Mouse (Mus musculus): ENCODE measurements around the gene Spns3. TPM values are rescaled to one million over a fixed set of nuclear protein-coding genes. Genes with fewer than 3 reads are reported as not detected.

Gene Spns3
- polyA plus RNA-seq, 1 experiment from 2014 or later: 0.08 TPM

DNA sequence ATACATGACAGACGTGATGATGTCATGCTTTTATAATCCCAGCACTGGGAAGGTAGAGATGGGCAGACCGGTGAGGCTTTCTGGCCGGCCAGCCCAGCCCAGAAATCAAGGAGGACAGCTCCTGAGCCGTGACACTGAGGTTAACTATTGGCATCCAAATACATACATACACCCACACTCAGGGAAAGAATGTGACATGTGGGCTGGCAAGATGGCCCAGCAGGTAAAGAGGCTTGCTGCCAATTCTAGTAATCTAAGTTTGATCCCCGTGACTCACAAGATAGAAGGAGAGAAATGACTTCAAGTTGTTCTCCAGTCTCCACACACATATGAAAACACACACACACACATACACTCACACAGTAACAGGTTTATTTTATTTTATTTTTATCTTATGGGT, 19.2 kb downstream of the Spns3 start:
- no peaks in the 10 kb centered on the region for H3K9me3 ChIP-seq
- no peak for ATAC-seq (replicated peaks)

DNA sequence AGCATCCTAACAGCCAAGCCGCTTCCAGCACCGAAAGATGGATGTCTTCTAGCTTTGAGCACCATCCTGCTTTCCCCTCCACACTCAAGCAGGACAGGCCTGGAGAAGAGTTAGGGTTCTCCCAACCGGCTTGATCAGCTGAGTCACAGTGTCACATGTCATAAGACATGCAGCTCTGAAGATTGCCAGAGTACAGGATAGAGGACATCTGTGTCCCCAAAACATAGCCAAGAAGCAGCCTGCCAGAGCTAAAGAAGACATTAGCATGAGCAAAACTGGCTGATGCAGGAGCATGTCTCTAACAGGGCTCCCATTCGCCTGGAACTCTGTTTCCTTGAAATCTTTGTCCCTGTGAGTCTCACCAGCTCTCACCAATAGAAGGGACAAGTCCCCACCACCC, 24.1 kb downstream of the Spns3 start:
- Histone ChIP-seq H3K4me3 (no peak overlapping the region), H3K4me1 (peaks cover 8% of the 10 kb centered on the region), H3K27me3 (no peaks in the 10 kb centered on the region), H3K4me2 (replicated peaks) (no peak overlapping the region), H3K27ac (replicated peaks) (no peak overlapping the region), H3K9me3 (no peaks in the 10 kb centered on the region), H3K36me3 (no peaks in the 10 kb centered on the region), H3K9ac (replicated peaks) (no peak overlapping the region)
- WGBS: 75% methylated on average over 4 of the region's 4 CpGs
- ATAC-seq (replicated peaks): no peak

More for the DNA sequence above, 19.2 kb downstream of the Spns3 start:
- no peak overlapping the region for H3K4me3 ChIP-seq
- no peaks in the 10 kb centered on the region for H3K4me1 ChIP-seq
- H3K27me3 ChIP-seq: no peaks in the 10 kb centered on the region
- H3K4me2 ChIP-seq (replicated peaks): no peak overlapping the region
- no peak overlapping the region for H3K27ac ChIP-seq (replicated peaks)
- no peak overlapping the region for H3K9ac ChIP-seq (replicated peaks)
- 82% methylated on average over 5 of the region's 5 CpGs for WGBS
- no peaks in the 10 kb centered on the region for H3K36me3 ChIP-seq

DNA sequence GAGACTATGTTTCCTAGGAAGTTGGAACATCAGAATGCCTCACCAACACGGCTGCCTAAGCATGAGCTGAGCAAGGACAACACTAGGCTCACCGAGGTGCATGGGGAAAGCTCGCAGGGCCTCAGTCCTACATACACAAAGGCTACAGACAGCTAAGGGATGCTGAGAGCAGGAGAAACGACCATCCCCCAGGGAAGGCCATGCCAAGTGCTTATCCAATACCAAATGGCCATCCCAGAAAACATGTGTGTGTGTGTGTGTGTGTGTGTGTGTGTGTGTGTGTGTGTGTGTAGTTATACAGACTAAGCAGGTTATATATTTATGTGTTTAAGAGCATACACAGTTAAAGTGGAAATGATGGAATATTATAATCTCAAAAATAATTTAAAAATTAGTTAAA, 26.6 kb downstream of the Spns3 start:
- H3K4me3 ChIP-seq: no peak overlapping the region
- H3K4me2 ChIP-seq (replicated peaks): no peak overlapping the region
- 44% methylated on average over 4 of the region's 4 CpGs for WGBS
- no peak for ATAC-seq (replicated peaks)
- no peak overlapping the region for H3K9ac ChIP-seq (replicated peaks)
- H3K27me3 ChIP-seq: no peaks in the 10 kb centered on the region
- H3K9me3 ChIP-seq: no peaks in the 10 kb centered on the region
- H3K36me3 ChIP-seq: no peaks in the 10 kb centered on the region
- no peak overlapping the region for H3K27ac ChIP-seq (replicated peaks)
- H3K4me1 ChIP-seq: peaks cover 8% of the 10 kb centered on the region

- peak; percentile 63; the same call in 1 of the 2 replicates for ATAC-seq (replicated peaks)
- no peak overlapping the region for H3K4me3 ChIP-seq
Measured at GRCm38 (mm10) chr11:72522616-72523041, 27.7 kb downstream of the Spns3 start.

DNA sequence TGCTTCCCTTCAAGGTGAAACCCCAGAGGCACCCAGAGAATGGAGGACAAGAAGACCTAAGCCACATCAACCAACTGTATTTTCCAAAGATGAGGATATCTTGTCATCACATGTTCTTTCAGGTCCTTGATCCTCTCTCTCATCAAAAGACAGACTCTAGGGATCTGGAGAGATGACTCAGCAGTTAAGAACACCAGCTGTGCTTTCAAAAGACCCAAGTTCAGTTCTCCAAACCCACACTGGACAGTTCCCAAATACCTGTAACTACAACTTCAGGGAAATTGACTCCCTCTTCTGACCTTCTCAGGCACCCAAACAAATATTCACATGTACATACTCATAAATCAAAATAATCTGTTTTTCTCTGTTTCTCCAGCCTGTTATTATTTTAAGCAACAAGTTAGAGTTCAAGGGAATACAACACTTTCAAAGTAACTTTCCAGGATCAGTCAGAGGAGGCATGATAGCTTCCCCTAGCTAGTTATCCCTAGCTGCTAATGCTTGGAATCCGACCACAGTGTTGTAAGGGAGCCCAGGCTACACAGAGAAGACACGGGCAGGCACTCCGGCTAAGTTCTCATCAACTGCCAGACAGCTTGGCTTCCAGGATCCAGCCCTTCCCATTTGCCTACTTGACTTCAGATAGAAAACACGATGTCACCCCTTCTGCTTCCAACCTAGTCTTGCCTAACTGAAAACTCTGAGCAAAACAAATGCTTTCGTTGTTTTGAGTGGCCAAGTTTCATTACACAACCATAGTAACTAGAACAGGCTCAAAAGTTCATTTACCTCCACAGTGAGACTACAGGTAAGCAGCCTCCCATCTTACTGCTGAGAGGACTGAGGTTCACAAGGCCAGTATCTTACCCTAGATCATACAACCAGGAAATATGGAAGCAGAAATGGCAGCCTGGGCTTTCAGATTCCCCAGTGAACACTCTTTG, 28.4 kb downstream of the Spns3 start:
- H3K9ac ChIP-seq (replicated peaks): no peak overlapping the region

More at GRCm38 (mm10) chr11:72522616-72523041, 27.7 kb downstream of the Spns3 start:
- Histone ChIP-seq H3K9me3 (no peaks in the 10 kb centered on the region), H3K27me3 (no peaks in the 10 kb centered on the region), H3K4me2 (replicated peaks) (no peak overlapping the region), H3K4me1 (peaks cover 8% of the 10 kb centered on the region), H3K9ac (replicated peaks) (no peak overlapping the region), H3K36me3 (no peaks in the 10 kb centered on the region), H3K27ac (replicated peaks) (no peak overlapping the region)
- 51% methylated on average over 5 of the region's 5 CpGs for WGBS

DNA sequence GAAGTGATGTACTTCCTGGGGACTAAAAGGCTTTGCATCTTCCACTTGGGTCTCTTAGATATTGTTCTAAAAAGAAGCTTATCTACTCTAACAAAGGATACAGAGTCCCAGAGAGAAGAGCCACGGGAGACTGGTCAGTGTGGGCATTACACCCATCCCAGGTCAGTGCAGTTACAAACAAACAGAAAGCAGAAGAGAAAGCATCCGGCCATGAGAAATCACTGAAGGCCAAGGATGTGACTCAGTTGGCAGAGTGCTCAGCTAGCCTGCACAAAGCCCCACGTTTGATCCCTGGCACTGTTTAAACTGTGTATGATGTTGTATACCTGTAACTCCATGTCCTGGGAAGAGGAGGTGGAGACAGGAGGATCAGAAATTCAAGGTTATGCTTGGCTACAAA, 30.4 kb downstream of the Spns3 start:
- Histone ChIP-seq H3K27me3 (no peaks in the 10 kb centered on the region), H3K4me3 (no peak overlapping the region), H3K36me3 (no peaks in the 10 kb centered on the region), H3K9me3 (no peaks in the 10 kb centered on the region), H3K4me1 (peaks cover 10% of the 10 kb centered on the region), H3K9ac (replicated peaks) (no peak overlapping the region), H3K27ac (replicated peaks) (no peak overlapping the region), H3K4me2 (replicated peaks) (no peak overlapping the region)
- 75% methylated on average over 3 of the region's 3 CpGs for WGBS
- ATAC-seq (replicated peaks): no peak

More for the DNA sequence above, 28.4 kb downstream of the Spns3 start:
- WGBS: 69% methylated on average over 5 of the region's 5 CpGs
- Histone ChIP-seq H3K9me3 (no peaks in the 10 kb centered on the region), H3K27me3 (no peaks in the 10 kb centered on the region), H3K36me3 (no peaks in the 10 kb centered on the region), H3K27ac (replicated peaks) (no peak overlapping the region), H3K4me2 (replicated peaks) (no peak overlapping the region), H3K4me3 (no peak overlapping the region), H3K4me1 (peaks cover 8% of the 10 kb centered on the region)
- ATAC-seq (replicated peaks): no peak

- Histone ChIP-seq H3K4me1 (peaks cover 17% of the 10 kb centered on the region), H3K9me3 (no peaks in the 10 kb centered on the region), H3K27me3 (no peaks in the 10 kb centered on the region), H3K36me3 (no peaks in the 10 kb centered on the region), H3K27ac (replicated peaks) (no peak overlapping the region), H3K9ac (replicated peaks) (no peak overlapping the region), H3K4me2 (replicated peaks) (no peak overlapping the region), H3K4me3 (no peak overlapping the region)
- no peak for ATAC-seq (replicated peaks)
- WGBS: 80% methylated on average over 4 of the region's 4 CpGs
Measured at GRCm38 (mm10) chr11:72519189-72519588, 31.1 kb downstream of the Spns3 start.

DNA sequence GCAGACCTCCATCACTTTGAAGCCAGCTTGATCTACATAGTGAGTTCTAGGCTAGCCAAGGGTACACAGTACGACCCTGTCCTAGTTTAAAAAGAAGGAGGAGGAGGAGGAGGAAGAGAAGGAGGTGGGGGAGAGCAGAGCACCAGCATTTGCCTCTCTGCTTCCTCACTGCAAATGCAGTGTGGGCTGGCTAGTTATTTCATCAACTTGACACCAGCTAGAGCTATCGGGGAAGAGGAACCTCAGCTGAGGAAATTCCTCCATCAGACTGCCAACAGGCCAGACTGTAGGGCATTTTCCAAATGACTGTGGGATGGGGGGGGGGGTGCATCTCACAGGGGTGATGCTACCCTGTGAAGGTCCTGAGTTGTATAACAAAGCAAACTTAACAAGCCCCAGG, 31.9 kb downstream of the Spns3 start:
- Histone ChIP-seq H3K4me2 (replicated peaks) (no peak overlapping the region), H3K9me3 (no peaks in the 10 kb centered on the region), H3K4me3 (no peak overlapping the region), H3K36me3 (no peaks in the 10 kb centered on the region), H3K27me3 (no peaks in the 10 kb centered on the region), H3K9ac (replicated peaks) (no peak overlapping the region), H3K4me1 (peaks cover 17% of the 10 kb centered on the region), H3K27ac (replicated peaks) (no peak overlapping the region)
- WGBS: 70% methylated on average over 2 of the region's 2 CpGs
- no peak for ATAC-seq (replicated peaks)

DNA sequence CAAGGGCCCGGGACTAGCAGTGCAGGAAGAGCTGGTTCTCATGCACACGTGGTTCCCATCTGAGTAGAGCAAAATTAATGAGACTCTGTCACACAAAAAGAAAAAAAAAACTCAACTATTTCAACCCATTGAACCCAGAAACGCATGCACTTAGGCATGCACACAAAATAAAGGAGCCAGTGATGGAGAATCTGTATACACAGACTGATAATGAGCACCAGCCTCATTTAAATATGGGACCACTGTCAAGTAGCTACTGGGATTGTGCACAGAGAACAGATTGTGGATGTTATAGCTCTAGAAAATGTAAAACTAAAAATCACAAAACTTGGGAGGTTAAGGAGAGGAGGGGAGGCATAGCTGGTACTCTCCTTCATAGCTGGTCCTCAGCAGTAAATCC, 35.3 kb downstream of the Spns3 start:
- peak overlapping the region; percentile 48 for H3K27ac ChIP-seq (replicated peaks)
- H3K4me1 ChIP-seq: peaks cover 9% of the 10 kb centered on the region
- no peaks in the 10 kb centered on the region for H3K36me3 ChIP-seq
- H3K9ac ChIP-seq (replicated peaks): no peak overlapping the region
- no peaks in the 10 kb centered on the region for H3K27me3 ChIP-seq
- no peak overlapping the region for H3K4me3 ChIP-seq
- 16% methylated on average over 3 of the region's 3 CpGs for WGBS
- no peaks in the 10 kb centered on the region for H3K9me3 ChIP-seq
- H3K4me2 ChIP-seq (replicated peaks): no peak overlapping the region
- ATAC-seq (replicated peaks): peak; percentile 70

DNA sequence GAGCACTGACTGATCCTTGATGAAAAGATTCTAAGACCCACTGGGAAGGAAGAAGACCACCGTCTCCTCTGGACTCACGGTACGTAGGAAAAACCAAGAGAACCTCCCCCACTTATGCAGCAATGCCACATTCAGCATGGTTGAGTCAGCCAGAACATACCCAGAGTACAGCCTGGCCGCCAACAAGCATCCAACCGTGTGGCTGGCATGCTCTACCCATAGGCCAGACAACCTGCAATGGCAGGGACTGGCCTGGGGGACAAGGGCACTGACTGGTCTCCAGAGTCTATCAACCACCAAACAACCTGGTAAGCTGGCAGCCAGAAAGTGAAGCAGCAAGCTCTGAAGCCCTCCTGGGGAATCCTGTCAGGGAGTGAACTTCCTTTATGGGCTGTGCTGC, 41.7 kb downstream of the Spns3 start:
- no peak overlapping the region for H3K9ac ChIP-seq (replicated peaks)
- WGBS: 88% methylated on average over 5 of the region's 5 CpGs
- H3K4me3 ChIP-seq: no peak overlapping the region
- no peak for ATAC-seq (replicated peaks)
- H3K27me3 ChIP-seq: no peaks in the 10 kb centered on the region
- no peak overlapping the region for H3K4me2 ChIP-seq (replicated peaks)
- no peaks in the 10 kb centered on the region for H3K9me3 ChIP-seq
- no peaks in the 10 kb centered on the region for H3K36me3 ChIP-seq
- H3K27ac ChIP-seq (replicated peaks): no peak overlapping the region
- H3K4me1 ChIP-seq: 0 out of 2 replicates have a peak, but pooled peaks cover under 1% of the 10 kb centered on the region

GRCm38 (mm10) chr11:72507651-72508050, 42.7 kb downstream of the Spns3 start:
- ATAC-seq (replicated peaks): no peak

DNA sequence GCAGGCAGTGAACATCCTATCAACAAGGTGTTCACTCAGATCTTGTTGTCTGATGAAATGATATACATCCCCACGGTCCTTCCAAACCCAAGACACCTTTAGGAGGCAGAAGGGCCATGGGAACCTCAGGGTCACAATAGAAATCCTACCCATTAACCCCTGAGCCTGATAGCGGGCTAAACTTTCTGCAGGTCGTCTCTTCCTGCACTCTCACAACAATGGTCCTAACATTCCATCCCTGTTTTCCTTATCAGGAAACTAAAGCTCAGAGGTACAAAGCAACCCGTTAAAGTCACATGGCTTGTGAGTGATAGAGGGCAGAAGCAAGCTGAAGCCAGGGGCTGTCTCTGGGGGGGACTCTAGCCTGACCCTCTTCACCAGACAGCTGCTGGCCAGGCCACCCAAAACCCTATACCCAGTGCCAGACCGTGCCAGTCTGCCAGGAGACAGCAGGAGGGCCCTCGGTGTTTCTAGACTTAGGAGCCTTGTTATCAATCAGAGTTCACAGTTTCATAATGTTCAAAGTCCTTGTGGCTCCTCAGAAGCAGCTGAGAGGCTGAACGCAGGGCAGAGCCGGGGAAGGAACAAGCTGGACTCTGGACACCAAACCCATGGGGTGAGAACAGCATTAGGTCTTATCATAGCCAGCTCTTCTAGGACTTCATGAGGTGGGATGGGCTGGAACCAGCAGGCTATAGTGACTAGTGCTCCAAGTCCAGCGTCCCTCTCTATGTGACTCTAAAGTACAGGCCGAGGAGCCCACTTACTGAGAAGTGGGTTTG, 46.1 kb downstream of the Spns3 start:
- H3K36me3 ChIP-seq: no peaks in the 10 kb centered on the region
- 78% methylated on average over 10 of the region's 10 CpGs for WGBS
- peaks cover 16% of the 10 kb centered on the region; the same call in 1 of the 2 replicates for H3K4me1 ChIP-seq
- ATAC-seq (replicated peaks): no peak
- no peaks in the 10 kb centered on the region for H3K27me3 ChIP-seq
- no peak overlapping the region for H3K27ac ChIP-seq (replicated peaks)
- no peaks in the 10 kb centered on the region for H3K9me3 ChIP-seq
- no peak overlapping the region for H3K4me2 ChIP-seq (replicated peaks)
- no peak overlapping the region for H3K9ac ChIP-seq (replicated peaks)
- H3K4me3 ChIP-seq: no peak overlapping the region

More at GRCm38 (mm10) chr11:72507651-72508050, 42.7 kb downstream of the Spns3 start:
- Histone ChIP-seq H3K9ac (replicated peaks) (no peak overlapping the region), H3K4me1 (peaks cover 9% of the 10 kb centered on the region; the same call in 1 of the 2 replicates), H3K36me3 (no peaks in the 10 kb centered on the region), H3K4me3 (no peak overlapping the region), H3K27ac (replicated peaks) (no peak overlapping the region), H3K9me3 (no peaks in the 10 kb centered on the region), H3K4me2 (replicated peaks) (no peak overlapping the region), H3K27me3 (no peaks in the 10 kb centered on the region)

Data from forebrain, embryonic 15.5 days (tissue).